Mouse (Mus musculus) intestine, embryonic 14.5 days (tissue): ENCODE results near the gene Igfbp2. TPM values are rescaled to one million over a fixed set of nuclear protein-coding genes. Genes with fewer than 3 reads are reported as not detected.

Source experiments
- ATAC-seq: fragments of 200-750 bp; cut with Nextera tagmentation; replicated peaks from 2 replicates; pipeline ENCODE4 v1.8.0; 2017; ENCODE audit warnings: low read depth, moderate number of reproducible peaks, moderate TSS enrichment, moderate library complexity; ENCODE audit not compliant: low FRiP score, low TSS enrichment
- DNase-seq: peaks from one replicate; pipeline ENCODE4 v3.0.0-alpha.2; 2018; ENCODE audit warnings: low spot score
- H3K27ac ChIP-seq: fragments of 300-500 bp; sonication (generic); 2 replicates; pipeline ENCODE4 v1.5.1; 2014; ENCODE audit warnings: low read depth, mild to moderate bottlenecking, control low read depth
- H3K27me3 ChIP-seq: fragments of 300-500 bp; sonication (generic); replicated peaks from 2 replicates; pipeline ENCODE4 v1.6.1; 2014; ENCODE audit warnings: low read length, control low read depth; ENCODE audit not compliant: control insufficient read depth, insufficient read depth
- H3K36me3 ChIP-seq: fragments of 300-500 bp; sonication (generic); 2 replicates; pipeline ENCODE4 v1.6.1; 2014; ENCODE audit warnings: low read length, control low read depth; ENCODE audit not compliant: control insufficient read depth, insufficient read depth
- H3K4me1 ChIP-seq: fragments of 300-500 bp; sonication (generic); replicated peaks from 2 replicates; pipeline ENCODE4 v1.6.1; 2014; ENCODE audit warnings: low read length, control low read depth, mixed read lengths; ENCODE audit not compliant: control insufficient read depth, insufficient read depth
- H3K4me2 ChIP-seq: fragments of 300-500 bp; sonication (generic); 2 replicates; pipeline ENCODE4 v1.6.1; 2014; ENCODE audit warnings: low read length
- H3K4me3 ChIP-seq: fragments of 300-500 bp; sonication (generic); 2 replicates; pipeline ENCODE4 v1.5.1; 2014; ENCODE audit warnings: low read depth, low read length, control low read depth, mixed read lengths
- H3K9ac ChIP-seq: fragments of 300-500 bp; sonication (generic); 2 replicates; pipeline ENCODE4 v1.6.1; 2014; ENCODE audit warnings: mild to moderate bottlenecking, low read length
- H3K9me3 ChIP-seq: fragments of 300-500 bp; sonication (generic); 2 replicates; pipeline ENCODE4 v1.6.1; 2016; ENCODE audit warnings: low read length, control low read depth; ENCODE audit not compliant: control insufficient read depth
- WGBS: fragments of 180-500 bp; shearing (Covaris S2); extraction: QIAGEN DNeasy Blood & Tissue Kit; methylation state at CpG from one replicate; pipeline ENCODE4 v1.1.7; 2014; 5-methylcytosine and 5-hydroxymethylcytosine counted together
- polyA plus RNA-seq: library from polyadenylated mRNA; unstranded; fragments of >200 nt; fragmentation: Nextera tagmentation; extraction: Ambion mirVana; gene quantifications from 2 replicates; pipeline ENCODE4 v1.2.1, GENCODE M21; 2014

Gene Igfbp2
- polyA plus RNA-seq, 1 experiment from 2014 or later = 194 TPM

DNA sequence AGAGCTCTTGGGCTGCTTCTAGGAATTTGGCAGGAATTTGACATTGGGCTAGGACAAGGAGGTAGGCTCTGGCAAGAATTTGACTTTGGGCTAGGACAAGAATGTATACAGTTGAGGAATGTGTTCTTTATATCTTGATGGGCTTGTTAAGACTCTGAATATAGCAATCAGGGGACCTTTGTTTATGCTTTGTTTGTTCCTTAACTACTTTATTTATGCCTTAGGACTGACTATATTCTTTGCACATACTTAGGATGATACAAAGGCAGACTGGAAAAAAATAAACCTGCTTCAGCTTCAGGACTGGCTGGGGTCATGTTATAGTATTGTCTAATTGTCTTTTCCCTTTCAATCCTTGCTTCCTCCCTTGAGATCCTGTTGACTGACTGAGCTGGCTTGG is 31.1 kb upstream of the Igfbp2 start:
- Histone ChIP-seq H3K4me3 (no peak overlapping the region), H3K9ac (no peak overlapping the region), H3K4me1 (no peaks in the 10 kb centered on the region), H3K27me3 (no peaks in the 10 kb centered on the region), H3K9me3 (0 out of 2 replicates have a peak, but pooled peaks cover 2% of the 10 kb centered on the region), H3K36me3 (no peaks in the 10 kb centered on the region), H3K27ac (no peak overlapping the region), H3K4me2 (no peak overlapping the region)
- DNase-seq (no peak), ATAC-seq (no peak)

DNA sequence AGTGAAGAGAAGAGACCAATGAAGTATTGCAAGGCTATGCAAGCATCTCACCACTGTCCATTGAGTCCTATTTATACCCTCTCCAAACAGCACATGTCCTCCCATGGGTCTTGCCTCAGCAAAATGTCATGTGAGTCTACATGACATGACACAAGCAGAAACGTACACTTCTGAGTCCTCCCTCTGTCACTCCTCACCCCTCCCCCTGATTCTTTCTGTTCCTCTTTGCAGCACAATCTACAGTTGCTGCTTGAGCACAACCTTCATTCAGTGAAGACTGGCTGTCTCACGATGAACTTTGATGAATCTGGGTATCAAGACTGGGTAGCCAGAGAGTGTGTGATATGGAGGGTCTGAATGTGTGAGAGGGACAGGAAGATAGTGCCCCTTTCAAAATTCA is 28.2 kb upstream of the Igfbp2 start:
- Histone ChIP-seq H3K4me1 (no peaks in the 10 kb centered on the region), H3K9me3 (0 out of 2 replicates have a peak, but pooled peaks cover 2% of the 10 kb centered on the region), H3K4me2 (no peak overlapping the region), H3K27me3 (no peaks in the 10 kb centered on the region), H3K9ac (no peak overlapping the region), H3K36me3 (no peaks in the 10 kb centered on the region), H3K27ac (no peak overlapping the region), H3K4me3 (no peak overlapping the region)
- ATAC-seq (no peak), DNase-seq (no peak)
- WGBS = 92% methylated on average over 2 of the region's 2 CpGs

DNA sequence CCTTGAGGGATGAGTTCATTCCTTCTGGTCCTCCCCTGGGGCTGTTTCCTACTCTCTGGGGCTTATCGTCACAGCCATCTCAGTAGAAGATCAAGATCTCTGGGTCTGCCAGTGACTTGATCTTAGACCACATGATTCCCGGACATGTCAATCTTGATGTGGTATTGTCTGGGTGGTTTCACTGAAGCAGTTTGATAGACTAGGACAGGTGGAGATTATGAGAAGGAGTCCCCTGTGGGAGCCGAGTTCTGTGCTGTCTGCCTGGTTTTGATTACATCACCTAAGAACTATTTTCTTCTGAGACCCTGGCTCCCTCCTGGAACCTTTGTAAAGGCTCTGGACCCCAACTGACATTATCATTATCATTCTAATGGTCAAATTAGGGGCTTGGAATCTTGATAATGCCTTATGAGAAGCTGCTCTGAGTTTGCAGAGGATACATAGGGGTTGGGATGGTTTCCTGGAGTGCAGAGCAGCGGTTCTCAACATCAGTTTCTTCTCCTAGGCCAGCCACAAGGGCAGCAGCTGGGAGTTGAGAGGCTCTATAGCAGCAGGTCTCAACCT is 27.1 kb upstream of the Igfbp2 start:
- DNase-seq (no peak), ATAC-seq (no peak)

DNA sequence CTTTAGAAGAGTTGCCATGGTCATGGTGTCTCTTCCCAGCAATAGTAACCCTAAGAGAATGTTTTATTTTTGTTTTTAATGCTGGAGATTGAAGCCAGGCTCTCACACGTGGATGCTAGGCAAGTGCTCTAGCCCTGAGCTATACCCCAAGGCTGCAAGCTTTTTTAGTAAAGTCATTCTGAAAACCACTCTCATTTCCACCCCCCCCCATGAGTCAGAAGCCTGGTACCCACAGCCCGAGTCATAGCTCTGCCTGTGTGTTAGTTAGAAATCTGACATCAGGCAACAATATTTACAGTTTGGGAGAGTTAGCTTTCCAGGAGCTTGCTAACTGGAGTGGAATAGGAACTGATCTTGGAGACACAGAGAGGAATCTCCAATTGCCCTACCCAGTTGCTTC is 25.9 kb upstream of the Igfbp2 start:
- 0 out of 2 replicates have a peak, but pooled peaks cover 1% of the 10 kb centered on the region for H3K9me3 ChIP-seq
- ATAC-seq = no peak

More for the DNA sequence above, 27.1 kb upstream of the Igfbp2 start:
- Histone ChIP-seq H3K4me2 (no peak overlapping the region), H3K9ac (no peak overlapping the region), H3K9me3 (0 out of 2 replicates have a peak, but pooled peaks cover 2% of the 10 kb centered on the region), H3K27me3 (no peaks in the 10 kb centered on the region), H3K27ac (no peak overlapping the region), H3K36me3 (no peaks in the 10 kb centered on the region), H3K4me1 (no peaks in the 10 kb centered on the region), H3K4me3 (no peak overlapping the region)
- 75% methylated on average over 4 of the region's 4 CpGs for WGBS

DNA sequence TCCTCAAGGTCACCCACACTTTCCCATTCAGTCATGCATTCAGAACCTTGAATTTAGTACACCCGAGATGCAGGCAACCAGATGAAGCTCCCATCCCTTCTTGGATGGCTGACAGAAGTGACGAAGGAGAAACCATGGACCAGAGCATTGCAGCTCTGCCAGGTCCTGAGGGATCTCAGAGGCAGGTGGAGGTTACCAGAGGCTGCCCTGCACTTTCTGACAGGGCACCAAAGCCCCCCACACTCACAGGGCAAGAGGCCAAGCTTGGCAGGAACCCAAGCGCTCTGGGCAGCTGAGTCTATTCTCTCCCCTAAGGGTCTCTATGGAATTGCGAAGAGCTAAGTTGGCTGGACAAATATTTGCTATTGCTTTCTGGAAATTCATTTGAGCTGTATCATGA is 20.3 kb upstream of the Igfbp2 start:
- no peak for DNase-seq
- 87% methylated on average over 4 of the region's 4 CpGs for WGBS

More for the DNA sequence above, 25.9 kb upstream of the Igfbp2 start:
- Histone ChIP-seq H3K36me3 (no peaks in the 10 kb centered on the region), H3K9ac (no peak overlapping the region), H3K4me3 (no peak overlapping the region), H3K4me1 (no peaks in the 10 kb centered on the region), H3K27ac (no peak overlapping the region), H3K27me3 (no peaks in the 10 kb centered on the region), H3K4me2 (no peak overlapping the region)
- no peak for DNase-seq
- 72% methylated on average over 2 of the region's 2 CpGs for WGBS

DNA sequence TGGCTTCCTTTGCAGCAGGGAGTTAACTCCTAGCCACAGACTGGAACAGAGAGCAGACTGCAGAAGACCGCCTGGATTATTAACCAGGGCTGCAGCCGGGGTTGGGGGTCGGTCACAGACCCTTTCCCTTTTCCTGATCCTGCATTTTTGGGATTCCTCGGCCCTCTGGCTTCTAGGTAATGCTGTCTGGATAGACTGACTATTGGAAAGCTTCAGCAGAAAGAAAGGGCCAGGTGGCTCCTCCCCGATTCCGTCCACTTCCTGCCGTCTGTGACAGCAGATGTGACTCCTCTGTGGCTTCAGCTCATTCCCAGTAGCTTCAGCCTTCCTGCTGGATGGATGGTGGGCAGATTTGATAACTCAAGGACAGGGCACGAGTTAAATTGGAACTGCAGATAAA is 19.3 kb upstream of the Igfbp2 start:
- no peak for ATAC-seq
- no peaks in the 10 kb centered on the region for H3K9me3 ChIP-seq
- peaks cover 14% of the 10 kb centered on the region for H3K4me1 ChIP-seq
- DNase-seq = no peak
- H3K4me3 ChIP-seq = no peak overlapping the region
- H3K27ac ChIP-seq = no peak overlapping the region
- no peak overlapping the region for H3K9ac ChIP-seq
- 33% methylated on average over 8 of the region's 8 CpGs for WGBS
- no peak overlapping the region for H3K4me2 ChIP-seq
- no peaks in the 10 kb centered on the region for H3K27me3 ChIP-seq
- no peaks in the 10 kb centered on the region for H3K36me3 ChIP-seq

More for the DNA sequence above, 20.3 kb upstream of the Igfbp2 start:
- Histone ChIP-seq H3K27me3 (no peaks in the 10 kb centered on the region), H3K36me3 (no peaks in the 10 kb centered on the region), H3K9me3 (no peaks in the 10 kb centered on the region), H3K4me3 (no peak overlapping the region), H3K4me1 (peaks cover 14% of the 10 kb centered on the region), H3K9ac (no peak overlapping the region), H3K4me2 (no peak overlapping the region), H3K27ac (no peak overlapping the region)
- no peak for ATAC-seq

DNA sequence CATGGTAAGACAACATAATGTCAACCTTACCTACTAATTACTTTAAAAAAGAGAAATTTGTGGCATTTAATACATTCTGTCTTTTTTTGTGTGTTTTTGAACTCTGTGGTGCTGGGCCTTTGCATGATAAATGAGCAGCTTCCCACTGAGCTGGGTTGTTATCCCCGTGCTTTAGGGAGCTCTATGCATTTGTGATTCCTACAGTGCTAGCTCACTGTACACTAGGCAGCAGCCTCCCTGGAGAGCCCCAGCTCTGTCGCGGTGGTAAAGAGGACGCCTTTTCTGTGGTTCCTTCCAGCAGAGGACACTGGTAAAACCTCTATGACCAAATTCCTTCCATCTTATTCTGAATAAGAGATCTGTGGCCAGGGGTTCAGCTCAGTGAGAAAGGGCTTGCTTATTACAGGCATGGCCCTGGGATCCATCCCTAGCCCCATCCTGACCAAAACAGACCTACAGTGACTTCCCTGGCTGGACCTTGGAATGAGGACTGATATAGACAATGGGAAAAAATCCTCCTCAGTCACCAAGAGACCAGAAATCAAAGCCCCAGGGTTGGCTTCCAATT is 18.7 kb upstream of the Igfbp2 start:
- H3K27ac ChIP-seq = peak overlapping the region; percentile 23; the same call in 1 of the 2 replicates

DNA sequence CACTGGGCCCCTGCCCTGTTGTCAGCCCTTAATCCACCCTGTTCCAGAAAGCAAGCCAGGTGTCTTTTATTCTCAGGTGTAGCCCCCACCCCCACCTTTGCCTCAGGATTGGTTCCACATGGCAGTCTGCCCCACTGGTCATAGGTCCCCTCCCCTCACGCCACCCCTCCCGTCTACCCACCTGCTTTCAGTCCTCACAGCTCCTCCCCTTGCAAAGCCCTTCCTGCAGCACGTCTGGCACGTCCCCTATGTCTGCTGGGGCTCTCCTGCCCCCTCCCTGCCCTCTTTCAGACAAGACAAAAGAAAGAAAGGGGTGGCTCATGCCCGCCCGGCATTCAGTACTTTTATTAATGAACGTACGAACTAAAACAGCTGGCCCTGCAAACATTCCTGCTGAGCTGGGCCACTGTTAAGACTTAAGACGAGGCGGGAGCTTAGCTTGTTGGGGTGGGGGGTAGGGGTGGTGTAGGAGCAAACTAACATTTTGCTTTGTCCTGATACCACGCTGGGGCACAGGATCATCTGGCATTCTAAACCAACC is 18.2 kb upstream of the Igfbp2 start:
- Histone ChIP-seq H3K4me1 (peaks cover 14% of the 10 kb centered on the region), H3K36me3 (no peaks in the 10 kb centered on the region), H3K9me3 (no peaks in the 10 kb centered on the region), H3K4me2 (no peak overlapping the region), H3K9ac (no peak overlapping the region), H3K27ac (0 out of 2 replicates have a peak overlapping the region, but pooled peaks have one; percentile 23), H3K4me3 (no peak overlapping the region), H3K27me3 (no peaks in the 10 kb centered on the region)
- peak; percentile 64 for ATAC-seq
- WGBS = 19% methylated on average over 11 of the region's 11 CpGs
- DNase-seq = peak; percentile 59

More for the DNA sequence above, 18.7 kb upstream of the Igfbp2 start:
- H3K4me2 ChIP-seq = no peak overlapping the region
- H3K4me3 ChIP-seq = no peak overlapping the region
- no peaks in the 10 kb centered on the region for H3K36me3 ChIP-seq
- DNase-seq = no peak
- no peaks in the 10 kb centered on the region for H3K9me3 ChIP-seq
- ATAC-seq = no peak
- peaks cover 14% of the 10 kb centered on the region for H3K4me1 ChIP-seq
- H3K27me3 ChIP-seq = no peaks in the 10 kb centered on the region
- 35% methylated on average over 4 of the region's 4 CpGs for WGBS
- no peak overlapping the region for H3K9ac ChIP-seq

DNA sequence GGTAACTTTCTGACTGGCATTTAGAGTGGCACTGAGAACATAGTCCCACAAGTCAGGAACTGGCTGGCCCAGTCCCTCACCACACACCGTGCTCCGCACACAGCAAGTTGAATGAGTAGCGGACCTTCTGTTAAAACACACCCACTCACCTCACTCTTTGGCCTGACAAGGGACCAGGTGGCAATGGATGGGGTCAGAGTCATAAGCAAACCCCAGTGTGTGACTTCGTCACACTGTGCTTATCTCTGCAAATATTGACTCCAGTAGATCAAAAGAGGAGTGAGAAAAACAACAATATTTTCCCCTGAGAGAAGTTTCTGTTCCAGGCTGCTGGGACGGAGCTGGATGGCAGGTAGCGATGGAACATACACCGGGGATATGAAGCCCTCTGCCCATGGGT is 15.0 kb upstream of the Igfbp2 start:
- no peak overlapping the region for H3K9ac ChIP-seq
- H3K36me3 ChIP-seq = no peaks in the 10 kb centered on the region
- DNase-seq (no peak), ATAC-seq (no peak)
- no peak overlapping the region for H3K4me3 ChIP-seq
- no peaks in the 10 kb centered on the region for H3K27me3 ChIP-seq
- no peaks in the 10 kb centered on the region for H3K9me3 ChIP-seq
- H3K4me1 ChIP-seq = peaks cover 26% of the 10 kb centered on the region
- 85% methylated on average over 7 of the region's 7 CpGs for WGBS
- H3K27ac ChIP-seq = no peak overlapping the region
- no peak overlapping the region for H3K4me2 ChIP-seq
